In genomic region chr17:5911591-5911990, GRCm38 (mm10) we compare ENCODE assay signal across 13 mouse cellular contexts. TPM values are rescaled to one million over a fixed set of nuclear protein-coding genes. Genes with fewer than 3 reads are reported as not detected.
A peak's percentile ranks its signal among the peaks of the same experiment; 100 is the strongest.
DNase-seq lines count a peak whose midpoint lies in the region; ATAC-seq and TF ChIP-seq lines count a peak whose summit lies in the region.
"Had no signal": no experiment of that assay in that cellular context is flagged by ENCODE, and none has a peak within 500 bp of the region (broad histone marks: within the 10 kb centered on the region; RNA-seq: fewer than 3 reads in every experiment).

No protein-coding gene starts in this region.

- no peak overlapping the region for H3K9ac ChIP-seq in midbrain, postnatal 0 days (replicated peaks; ENCODE audit: low read length, poor library complexity, severe bottlenecking)
- H3K9ac ChIP-seq in midbrain, embryonic 13.5 days (replicated peaks), result no peak overlapping the region
- H3K9ac ChIP-seq: midbrain, embryonic 12.5 days had no signal

- 69% methylated on average over 12 of the region's 12 CpGs for WGBS in midbrain, postnatal 0 days
- 84% methylated on average over 12 of the region's 12 CpGs for WGBS in midbrain, embryonic 13.5 days

- no peak overlapping the region for H3K4me2 ChIP-seq in midbrain, postnatal 0 days (ENCODE audit: low read depth, low read length, poor library complexity, severe bottlenecking)
- H3K4me2 ChIP-seq in midbrain, embryonic 13.5 days (replicated peaks), result no peak overlapping the region
- H3K4me2 ChIP-seq: midbrain, embryonic 12.5 days had no signal

- no peak for TF ChIP-seq CTCF in midbrain, postnatal 0 days (IDR thresholded peaks at IDR 0.05)

- ATAC-seq in midbrain, postnatal 0 days (ENCODE audit: low FRiP score), result peak; percentile 72; the same call in 1 of the 2 replicates
- no peak for ATAC-seq in midbrain, embryonic 13.5 days

- no peak overlapping the region for H3K27ac ChIP-seq in midbrain, postnatal 0 days (ENCODE audit: low read depth, low read length)
- no peak overlapping the region for H3K27ac ChIP-seq in midbrain, embryonic 13.5 days
- H3K27ac ChIP-seq: midbrain, embryonic 12.5 days had no signal

- no peak overlapping the region for H3K4me3 ChIP-seq in midbrain, postnatal 0 days (ENCODE audit: low read depth, low read length)
- no peak overlapping the region for H3K4me3 ChIP-seq in midbrain, embryonic 13.5 days (replicated peaks)
- H3K4me3 ChIP-seq: midbrain, embryonic 12.5 days had no signal

- H3K27me3 ChIP-seq in midbrain, postnatal 0 days (ENCODE audit: insufficient read depth, low read length), result no peaks in the 10 kb centered on the region
- H3K27me3 ChIP-seq in midbrain, embryonic 13.5 days, result no peaks in the 10 kb centered on the region
- H3K27me3 ChIP-seq: midbrain, embryonic 12.5 days had no signal

- intact Hi-C loops in left cerebral cortex, postnatal 14 days (cut with DNase I), result no loop called here

- 0 out of 2 replicates have a peak, but pooled peaks cover 5% of the 10 kb centered on the region for H3K36me3 ChIP-seq in midbrain, postnatal 0 days (ENCODE audit: insufficient read depth, low read length)
- no peaks in the 10 kb centered on the region; the same call in 1 of the 2 replicates for H3K36me3 ChIP-seq in midbrain, embryonic 13.5 days

- no peaks in the 10 kb centered on the region for H3K4me1 ChIP-seq in midbrain, postnatal 0 days (ENCODE audit: insufficient read depth, low read length)
- H3K4me1 ChIP-seq in midbrain, embryonic 13.5 days (replicated peaks), result no peaks in the 10 kb centered on the region
- H3K4me1 ChIP-seq: midbrain, embryonic 12.5 days had no signal

- peak; percentile 27 for DNase-seq in cerebellum, adult 11-12 months
- DNase-seq in cerebellum, adult 9-10 months, result no peak
- DNase-seq in midbrain, postnatal 0 days (ENCODE audit: low spot score), result peak; percentile 59
- peak; percentile 58 to 67 for DNase-seq in left cerebral cortex, postnatal 14 days (ENCODE audit: low spot score in 2 of 2)
- DNase-seq in right cerebral cortex, postnatal 14 days, result peak; percentile 51
- DNase-seq in thymus, postnatal 14 days, result no peak
- no peak for DNase-seq in heart, postnatal 4 days
- DNase-seq: adrenal gland, postnatal 25 days; gastrocnemius, postnatal 10 days; heart, postnatal 36 days; spleen, adult 18-20 months had no signal

- H3K9me3 ChIP-seq in midbrain, postnatal 0 days (ENCODE audit: low read length), result no peaks in the 10 kb centered on the region
- H3K9me3 ChIP-seq in midbrain, embryonic 13.5 days, result no peaks in the 10 kb centered on the region
- H3K9me3 ChIP-seq: midbrain, embryonic 12.5 days had no signal

RNA-seq across cellular contexts. Expression of gene Synj2, which starts 29.5 kb away (rescaled TPM):
- 3.1 and 4.0 TPM in 2 replicates for total RNA-seq in midbrain, postnatal 0 days (2014; rRNA removed)
- polyA plus RNA-seq in midbrain, postnatal 0 days (2015; fragmentation: Nextera tagmentation; extraction: Ambion mirVana), result 1.8 and 2.3 TPM in 2 replicates
- polyA plus RNA-seq in midbrain, embryonic 13.5 days (2015; fragmentation: Nextera tagmentation; extraction: Ambion mirVana), result 0.28 and 0.36 TPM in 2 replicates
- total RNA-seq in left cerebral cortex, postnatal 14 days (2021), result 10 to 100 TPM; 60.1 to 64.4 TPM
- total RNA-seq in heart, postnatal 4 days (2021), result 10 to 100 TPM; 26.5 to 28.6 TPM

Comparison
In these comparisons a context has a peak if more than half of its experiments do, and no peak if none do; other contexts are left out.
1. DNase-seq: peak in cerebellum, adult 11-12 months (single experiment), midbrain, postnatal 0 days (single experiment), left cerebral cortex, postnatal 14 days (2 of 2) and right cerebral cortex, postnatal 14 days (single experiment); none in cerebellum, adult 9-10 months (single experiment), thymus, postnatal 14 days (single experiment) and heart, postnatal 4 days (single experiment).